Mouse (Mus musculus): Measurements from ENCODE around the gene Mdfic. TPM values are rescaled to one million over a fixed set of nuclear protein-coding genes. Genes with fewer than 3 reads are reported as not detected.
A peak's percentile ranks its signal among the peaks of the same experiment; 100 is the strongest.

Gene Mdfic
- polyA plus RNA-seq, 1 experiment from 2014 or later = 3.9 TPM

DNA sequence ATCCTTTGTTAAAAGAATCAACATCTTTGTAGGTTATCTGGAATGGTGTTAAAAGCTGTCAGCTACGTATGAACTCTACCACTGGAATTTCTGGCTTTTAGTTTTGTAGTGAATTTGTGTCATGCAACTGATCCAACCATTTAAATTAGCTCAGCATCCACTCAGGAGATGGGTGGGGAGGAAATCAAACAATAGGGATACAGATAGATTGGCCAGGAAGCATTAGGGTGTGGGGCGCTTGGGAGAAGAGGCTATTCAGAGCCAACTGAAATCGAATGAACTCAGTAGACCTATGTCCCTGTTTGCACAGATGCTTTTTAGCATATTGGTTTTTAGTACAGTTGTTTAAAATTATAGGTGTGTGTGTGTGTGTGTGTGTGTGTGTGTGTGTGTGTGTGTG, 56.6 kb downstream of the Mdfic start:
- Histone ChIP-seq H3K4me1 (no peaks in the 10 kb centered on the region), H3K27ac (no peak overlapping the region), H3K36me3 (no peaks in the 10 kb centered on the region), H3K27me3 (ENCODE audit: low read depth, poor library complexity, severe bottlenecking) (no peaks in the 10 kb centered on the region), H3K4me3 (no peak overlapping the region), H3K9me3 (replicated peaks) (no peaks in the 10 kb centered on the region)
- DNase-seq (ENCODE audit: low spot score) = no peak
- WGBS = 94% methylated on average over 3 of the region's 3 CpGs

- H3K4me1 ChIP-seq = no peaks in the 10 kb centered on the region
- H3K4me3 ChIP-seq = no peak overlapping the region
- H3K36me3 ChIP-seq = no peaks in the 10 kb centered on the region
- H3K9me3 ChIP-seq (replicated peaks) = no peaks in the 10 kb centered on the region
- H3K27me3 ChIP-seq (ENCODE audit: low read depth, poor library complexity, severe bottlenecking) = no peaks in the 10 kb centered on the region
- DNase-seq (ENCODE audit: low spot score) = no peak
- H3K27ac ChIP-seq = no peak overlapping the region
These were observed 59.7 kb downstream of the Mdfic start for GRCm38 (mm10) chr6:15780127-15780526.

DNA sequence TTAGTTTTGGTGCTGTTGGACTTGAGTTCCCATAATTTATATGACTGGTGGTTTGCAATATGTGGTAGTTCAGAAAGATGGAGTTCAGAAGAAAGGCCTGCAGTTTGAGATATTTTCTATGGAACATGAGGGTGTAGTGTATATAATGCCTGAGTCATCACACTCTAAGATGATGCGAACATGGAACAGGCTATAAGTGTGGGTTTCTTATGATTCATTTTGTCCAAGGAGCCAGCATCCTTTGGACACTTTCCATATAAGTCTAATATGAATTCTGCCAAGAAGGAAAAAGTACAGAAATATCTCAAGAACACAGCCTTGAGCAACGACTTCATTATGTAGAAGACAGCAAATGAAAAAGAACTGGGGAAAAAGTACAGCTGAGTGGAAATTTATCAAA, 60.2 kb downstream of the Mdfic start:
- H3K27me3 ChIP-seq (ENCODE audit: low read depth, poor library complexity, severe bottlenecking) = no peaks in the 10 kb centered on the region
- DNase-seq (ENCODE audit: low spot score) = no peak
- H3K9me3 ChIP-seq (replicated peaks) = no peaks in the 10 kb centered on the region
- H3K4me3 ChIP-seq = no peak overlapping the region
- H3K36me3 ChIP-seq = no peaks in the 10 kb centered on the region
- 95% methylated on average over 2 of the region's 2 CpGs for WGBS
- H3K27ac ChIP-seq = no peak overlapping the region
- no peaks in the 10 kb centered on the region for H3K4me1 ChIP-seq

GRCm38 (mm10) chr6:15789523-15790500, 69.4 kb downstream of the Mdfic start:
- H3K4me1 ChIP-seq = peaks cover 22% of the 10 kb centered on the region
- H3K36me3 ChIP-seq = no peaks in the 10 kb centered on the region
- H3K27me3 ChIP-seq (ENCODE audit: low read depth, poor library complexity, severe bottlenecking) = no peaks in the 10 kb centered on the region
- WGBS = 28% methylated on average over 16 of the region's 16 CpGs
- no peak overlapping the region for H3K4me3 ChIP-seq
- no peaks in the 10 kb centered on the region for H3K9me3 ChIP-seq (replicated peaks)
- H3K27ac ChIP-seq = no peak overlapping the region
- DNase-seq (ENCODE audit: low spot score) = peak; percentile 59

- H3K4me1 ChIP-seq = peaks cover 22% of the 10 kb centered on the region
- WGBS = 82% methylated on average over 12 of the region's 12 CpGs
- H3K27me3 ChIP-seq (ENCODE audit: low read depth, poor library complexity, severe bottlenecking) = no peaks in the 10 kb centered on the region
- no peak for DNase-seq (ENCODE audit: low spot score)
- no peak overlapping the region for H3K27ac ChIP-seq
- H3K4me3 ChIP-seq = no peak overlapping the region
- no peaks in the 10 kb centered on the region for H3K36me3 ChIP-seq
- no peaks in the 10 kb centered on the region for H3K9me3 ChIP-seq (replicated peaks)
These were observed 72.5 kb downstream of the Mdfic start for GRCm38 (mm10) chr6:15792680-15793601.

GRCm38 (mm10) chr6:15793602-15794345, 73.3 kb downstream of the Mdfic start:
- no peak overlapping the region for H3K4me3 ChIP-seq
- no peaks in the 10 kb centered on the region for H3K36me3 ChIP-seq
- H3K9me3 ChIP-seq (replicated peaks) = no peaks in the 10 kb centered on the region
- DNase-seq (ENCODE audit: low spot score) = no peak
- WGBS = 78% methylated on average over 8 of the region's 8 CpGs
- H3K4me1 ChIP-seq = peaks cover 22% of the 10 kb centered on the region
- no peaks in the 10 kb centered on the region for H3K27me3 ChIP-seq (ENCODE audit: low read depth, poor library complexity, severe bottlenecking)
- no peak overlapping the region for H3K27ac ChIP-seq

DNA sequence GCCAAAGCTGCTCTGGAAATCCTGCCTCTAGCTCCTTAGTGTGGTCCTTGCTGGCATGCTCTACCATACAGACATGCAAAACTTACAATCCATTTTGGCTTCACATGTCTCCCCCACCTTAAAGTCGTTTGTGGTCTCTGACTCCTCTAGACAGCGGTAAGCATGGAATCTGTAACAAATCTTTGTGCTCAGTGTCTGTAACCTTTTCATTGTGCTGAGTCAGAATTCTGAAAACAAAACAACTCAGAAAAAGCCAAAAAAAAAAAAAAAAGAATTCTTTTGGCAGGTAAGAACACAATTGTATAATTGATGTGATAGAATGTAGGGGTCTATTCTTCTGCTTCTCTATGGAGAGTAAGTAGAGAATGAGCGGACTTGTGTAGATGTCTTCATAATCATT, 74.3 kb downstream of the Mdfic start:
- Histone ChIP-seq H3K27me3 (ENCODE audit: low read depth, poor library complexity, severe bottlenecking) (no peaks in the 10 kb centered on the region), H3K36me3 (no peaks in the 10 kb centered on the region), H3K9me3 (replicated peaks) (no peaks in the 10 kb centered on the region), H3K4me3 (no peak overlapping the region), H3K4me1 (peaks cover 16% of the 10 kb centered on the region), H3K27ac (no peak overlapping the region)
- no peak for DNase-seq (ENCODE audit: low spot score)
- 92% methylated on average over 3 of the region's 3 CpGs for WGBS

DNA sequence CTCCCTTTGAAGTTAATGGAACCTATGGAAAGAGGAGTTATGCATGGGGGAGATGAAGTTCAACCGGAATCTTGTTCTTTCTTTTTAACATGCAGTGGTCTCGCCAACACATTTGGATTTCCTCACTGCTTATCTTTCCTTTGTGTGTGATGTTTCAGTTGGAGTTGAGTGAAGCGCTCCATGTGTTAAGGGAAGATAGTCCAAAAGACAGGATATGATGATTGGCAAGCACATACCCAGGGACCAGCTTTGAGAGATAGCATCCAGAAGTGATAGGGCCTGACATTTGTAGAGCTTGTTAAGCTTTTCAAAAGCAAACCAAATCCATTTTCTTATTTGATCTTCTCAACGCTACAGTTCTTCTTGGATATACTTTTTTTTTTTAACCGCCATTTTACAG, 86.9 kb downstream of the Mdfic start:
- DNase-seq (ENCODE audit: low spot score) = no peak
- 96% methylated on average over 5 of the region's 5 CpGs for WGBS
- H3K4me1 ChIP-seq = no peaks in the 10 kb centered on the region
- H3K36me3 ChIP-seq = no peaks in the 10 kb centered on the region
- no peaks in the 10 kb centered on the region for H3K27me3 ChIP-seq (ENCODE audit: low read depth, poor library complexity, severe bottlenecking)
- H3K4me3 ChIP-seq = no peak overlapping the region
- H3K27ac ChIP-seq = no peak overlapping the region
- no peaks in the 10 kb centered on the region for H3K9me3 ChIP-seq (replicated peaks)

DNA sequence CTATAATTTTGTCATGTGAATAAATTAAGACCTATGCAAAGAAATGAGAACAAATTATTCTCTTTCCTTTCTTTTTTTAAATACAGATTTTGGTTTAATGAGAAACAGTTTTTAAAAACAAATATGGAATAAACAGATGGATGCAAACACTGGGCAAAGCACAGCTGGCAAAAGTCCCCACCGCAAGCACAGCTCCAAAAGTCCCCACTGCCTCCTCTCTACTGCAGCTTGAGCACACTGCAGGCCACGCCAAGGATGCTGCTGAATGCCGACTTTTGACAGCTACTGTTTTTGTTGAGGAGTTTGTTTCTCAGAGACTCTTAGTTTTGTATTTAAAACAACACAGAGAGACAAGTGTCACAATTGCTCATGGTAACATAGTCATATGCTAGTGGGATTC, 104.8 kb downstream of the Mdfic start:
- Histone ChIP-seq H3K27me3 (ENCODE audit: low read depth, poor library complexity, severe bottlenecking) (no peaks in the 10 kb centered on the region), H3K4me3 (no peak overlapping the region), H3K4me1 (peaks cover 3% of the 10 kb centered on the region; the same call in 1 of the 2 replicates), H3K36me3 (no peaks in the 10 kb centered on the region), H3K27ac (no peak overlapping the region), H3K9me3 (replicated peaks) (no peaks in the 10 kb centered on the region)
- WGBS = 82% methylated on average over 3 of the region's 3 CpGs
- no peak for DNase-seq (ENCODE audit: low spot score)

- Histone ChIP-seq H3K4me1 (no peaks in the 10 kb centered on the region), H3K27me3 (ENCODE audit: low read depth, poor library complexity, severe bottlenecking) (no peaks in the 10 kb centered on the region), H3K9me3 (replicated peaks) (no peaks in the 10 kb centered on the region), H3K36me3 (no peaks in the 10 kb centered on the region), H3K27ac (no peak overlapping the region), H3K4me3 (no peak overlapping the region)
- no peak for DNase-seq (ENCODE audit: low spot score)
- WGBS = 69% methylated on average over 2 of the region's 2 CpGs
These were observed 109.4 kb downstream of the Mdfic start for GRCm38 (mm10) chr6:15829812-15830211.

DNA sequence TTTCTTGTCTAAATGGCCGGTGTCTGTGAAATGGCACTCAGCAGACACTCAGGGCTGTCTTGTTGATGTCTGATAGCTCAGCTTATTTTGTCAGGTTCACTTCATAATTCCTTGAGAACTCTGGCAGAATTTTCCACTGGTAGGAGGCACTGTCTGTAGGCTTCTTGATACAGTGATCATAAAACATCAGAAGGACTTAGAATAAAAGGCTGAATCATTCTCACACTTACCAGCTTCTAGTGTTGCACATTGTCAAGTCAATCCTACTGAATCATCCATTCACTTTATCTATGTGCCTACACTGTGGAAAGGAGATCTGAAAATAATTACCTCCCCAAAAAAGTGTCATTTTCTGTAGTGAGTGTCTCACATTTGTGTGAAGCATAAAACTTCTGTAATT, 110.2 kb downstream of the Mdfic start:
- no peaks in the 10 kb centered on the region for H3K4me1 ChIP-seq
- H3K27me3 ChIP-seq (ENCODE audit: low read depth, poor library complexity, severe bottlenecking) = no peaks in the 10 kb centered on the region
- no peaks in the 10 kb centered on the region for H3K9me3 ChIP-seq (replicated peaks)
- no peak overlapping the region for H3K27ac ChIP-seq
- WGBS = 65% methylated on average over 1 of the region's 1 CpGs
- no peak for DNase-seq (ENCODE audit: low spot score)
- H3K4me3 ChIP-seq = no peak overlapping the region
- H3K36me3 ChIP-seq = no peaks in the 10 kb centered on the region

DNA sequence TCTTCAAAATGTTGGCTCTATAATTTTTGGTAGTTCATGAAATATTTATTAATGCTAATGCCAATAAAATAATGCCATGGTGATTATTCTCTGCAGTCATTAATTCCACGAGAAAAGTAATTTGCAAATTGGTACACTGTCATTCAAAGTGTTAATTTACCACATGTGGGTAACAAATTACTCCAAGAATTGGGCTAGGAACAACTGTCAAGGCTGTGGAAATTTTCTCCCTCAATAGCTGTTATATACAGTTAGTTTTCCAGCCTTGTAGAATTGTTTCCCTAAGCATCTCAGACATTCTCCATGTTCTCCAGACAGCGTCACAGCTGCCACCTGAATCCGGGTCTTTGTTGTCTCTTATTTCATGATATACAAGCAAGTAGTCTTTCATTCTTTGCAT, 117.2 kb downstream of the Mdfic start:
- Histone ChIP-seq H3K36me3 (no peaks in the 10 kb centered on the region), H3K9me3 (replicated peaks) (no peaks in the 10 kb centered on the region), H3K27ac (no peak overlapping the region), H3K4me3 (no peak overlapping the region), H3K27me3 (ENCODE audit: low read depth, poor library complexity, severe bottlenecking) (no peaks in the 10 kb centered on the region), H3K4me1 (no peaks in the 10 kb centered on the region)
- DNase-seq (ENCODE audit: low spot score) = no peak
- 88% methylated on average over 3 of the region's 3 CpGs for WGBS

Data from limb, embryonic 10.5 days (tissue).